Mouse (Mus musculus) heart, postnatal 0 days (tissue): ENCODE measurements around the gene P3h4. TPM values are rescaled to one million over a fixed set of nuclear protein-coding genes. Genes with fewer than 3 reads are reported as not detected.
A peak's percentile ranks its signal among the peaks of the same experiment; 100 is the strongest.

Experiments
- ATAC-seq: fragments of 200-750 bp; cut with Nextera tagmentation; 2 replicates; pipeline ENCODE4 v1.8.0; 2017; ENCODE audit warnings: low read depth, moderate number of reproducible peaks, moderate library complexity; ENCODE audit not compliant: insufficient read depth
- DNase-seq: peaks from one replicate; pipeline ENCODE4 v3.0.0-alpha.2; 2016; ENCODE audit warnings: low spot score
- H3K27ac ChIP-seq: fragments of 300-500 bp; sonication (generic); 2 replicates; pipeline ENCODE4 v1.5.1; 2014; ENCODE audit warnings: low read depth, mild to moderate bottlenecking
- H3K27me3 ChIP-seq: fragments of 300-500 bp; sonication (generic); 2 replicates; pipeline ENCODE4 v1.6.1; 2014; ENCODE audit warnings: low read length, mixed read lengths; ENCODE audit not compliant: control insufficient read depth, insufficient read depth
- H3K36me3 ChIP-seq: fragments of 300-500 bp; sonication (generic); replicated peaks from 2 replicates; pipeline ENCODE4 v1.6.1; 2014; ENCODE audit warnings: low read length, mixed read lengths; ENCODE audit not compliant: control insufficient read depth, insufficient read depth
- H3K4me1 ChIP-seq: fragments of 300-500 bp; sonication (generic); 2 replicates; pipeline ENCODE4 v1.6.1; 2014; ENCODE audit warnings: antibody characterized with exemption; ENCODE audit not compliant: control insufficient read depth, insufficient read depth
- H3K4me2 ChIP-seq: fragments of 300-500 bp; sonication (generic); 2 replicates; pipeline ENCODE4 v1.6.1; 2014; ENCODE audit warnings: low read depth, mild to moderate bottlenecking, low read length, moderate library complexity
- H3K4me3 ChIP-seq: fragments of 300-500 bp; sonication (generic); 2 replicates; pipeline ENCODE4 v1.5.1; 2014; ENCODE audit warnings: low read depth, low read length
- H3K9ac ChIP-seq: fragments of 300-500 bp; sonication (generic); replicated peaks from 2 replicates; pipeline ENCODE4 v1.6.1; 2014; ENCODE audit warnings: low read depth, low read length, mixed read lengths
- H3K9me3 ChIP-seq: fragments of 300-500 bp; sonication (generic); replicated peaks from 2 replicates; pipeline ENCODE4 v1.6.1; 2016; ENCODE audit warnings: low read length; ENCODE audit not compliant: control insufficient read depth
- CTCF ChIP-seq: IDR thresholded peaks from 2 replicates; pipeline ENCODE4 v1.5.1; 2016; ENCODE audit warnings: antibody characterized with exemption, control low read depth, low read depth
- EP300 ChIP-seq: IDR thresholded peaks from 2 replicates; pipeline ENCODE4 v1.6.1; 2016; ENCODE audit warnings: antibody characterized with exemption, low read depth
- WGBS: fragments of 180-500 bp; shearing (Covaris S2); extraction: QIAGEN DNeasy Blood & Tissue Kit; methylation state at CpG from one replicate; pipeline ENCODE4 v1.1.7; 2014; 5-methylcytosine and 5-hydroxymethylcytosine counted together
- polyA plus RNA-seq: library from polyadenylated mRNA; unstranded; fragments of >200 nt; fragmentation: Nextera tagmentation; extraction: Ambion mirVana; gene quantifications from 2 replicates; pipeline ENCODE4 v1.2.1, GENCODE M21; 2015
- total RNA-seq: library from RNA; depleted of rRNA; stranded (reverse); fragments of >200 nt; gene quantifications from 2 replicates; pipeline ENCODE4 v1.2.3, GENCODE M21; 2014; ENCODE audit warnings: low replicate concordance

P3h4 gene
- total and polyA plus RNA-seq, 2 experiments from 2014 or later: 39.3 to 58.0 TPM

DNA sequence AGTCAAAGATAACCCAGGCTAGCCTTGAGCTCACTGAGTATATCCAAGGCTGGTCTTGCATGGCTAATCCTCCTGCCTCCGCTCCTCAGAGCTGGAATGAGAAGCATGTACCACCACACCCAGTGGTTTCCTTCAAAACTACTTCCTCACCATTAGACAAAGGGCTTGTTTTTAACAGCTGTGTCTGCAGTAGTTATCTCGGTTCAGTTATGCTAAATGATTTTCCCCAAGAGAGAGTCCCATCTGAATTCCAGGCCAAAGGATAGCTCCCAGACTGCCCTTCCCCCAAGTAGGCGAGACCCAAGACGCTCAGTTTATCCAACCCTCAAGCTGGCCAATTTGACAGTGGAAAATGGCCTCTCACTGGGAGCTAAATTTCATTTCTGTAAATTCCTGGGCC is 38.6 kb downstream of the P3h4 start:
- ATAC-seq (peak; percentile 38; the same call in 1 of the 2 replicates), DNase-seq (no peak)
- Histone ChIP-seq H3K27ac (peak overlapping the region; percentile 45; the same call in 1 of the 2 replicates), H3K4me2 (no peak overlapping the region), H3K9me3 (no peaks in the 10 kb centered on the region), H3K36me3 (peaks cover 96% of the 10 kb centered on the region), H3K9ac (no peak overlapping the region), H3K4me3 (no peak overlapping the region), H3K4me1 (no peaks in the 10 kb centered on the region), H3K27me3 (no peaks in the 10 kb centered on the region)
- TF ChIP-seq EP300 (no peak), CTCF (no peak)
- 62% methylated on average over 4 of the region's 4 CpGs for WGBS

GRCm38 (mm10) chr11:100375127-100375526 is 39.5 kb downstream of the P3h4 start:
- H3K4me1 ChIP-seq: no peaks in the 10 kb centered on the region
- no peak overlapping the region for H3K4me3 ChIP-seq
- no peaks in the 10 kb centered on the region for H3K9me3 ChIP-seq
- no peak overlapping the region for H3K4me2 ChIP-seq
- ATAC-seq: no peak
- H3K27me3 ChIP-seq: no peaks in the 10 kb centered on the region
- peaks cover 96% of the 10 kb centered on the region for H3K36me3 ChIP-seq
- no peak overlapping the region for H3K9ac ChIP-seq
- TF ChIP-seq CTCF: no peak
- no peak for TF ChIP-seq EP300
- no peak overlapping the region for H3K27ac ChIP-seq
- WGBS: 87% methylated on average over 9 of the region's 9 CpGs
- DNase-seq: no peak

GRCm38 (mm10) chr11:100371981-100372558 is 42.6 kb downstream of the P3h4 start:
- Histone ChIP-seq H3K4me1 (no peaks in the 10 kb centered on the region), H3K4me3 (no peak overlapping the region), H3K36me3 (peaks cover 78% of the 10 kb centered on the region), H3K9ac (no peak overlapping the region), H3K9me3 (no peaks in the 10 kb centered on the region), H3K4me2 (no peak overlapping the region), H3K27ac (no peak overlapping the region), H3K27me3 (no peaks in the 10 kb centered on the region)
- TF ChIP-seq CTCF: no peak
- no peak for TF ChIP-seq EP300
- DNase-seq (no peak), ATAC-seq (no peak)
- WGBS: 80% methylated on average over 7 of the region's 8 CpGs

DNA sequence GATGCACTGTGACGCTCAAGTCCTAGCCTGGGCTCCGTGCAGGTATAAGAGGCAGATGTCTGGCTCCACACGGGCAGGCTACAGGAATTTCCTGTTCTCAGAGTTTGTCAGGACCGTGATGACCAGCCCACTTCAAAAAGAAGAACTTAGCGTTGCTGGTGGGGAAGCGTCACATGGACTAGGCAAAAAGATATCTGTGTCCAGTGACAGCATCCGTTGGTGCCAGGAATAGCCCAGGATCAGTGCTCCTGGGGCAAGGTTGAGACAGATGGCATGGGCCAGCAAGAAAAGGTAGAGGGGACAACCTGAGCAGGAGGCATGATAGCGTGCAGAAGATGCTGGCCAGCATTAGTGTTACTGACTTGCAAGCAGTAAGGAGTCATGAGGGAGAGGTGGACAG is 44.8 kb downstream of the P3h4 start:
- no peak for ATAC-seq
- Histone ChIP-seq H3K36me3 (peaks cover 56% of the 10 kb centered on the region), H3K4me3 (no peak overlapping the region), H3K27me3 (no peaks in the 10 kb centered on the region), H3K9ac (no peak overlapping the region), H3K4me2 (no peak overlapping the region), H3K4me1 (no peaks in the 10 kb centered on the region), H3K9me3 (no peaks in the 10 kb centered on the region), H3K27ac (no peak overlapping the region)
- TF ChIP-seq EP300 (no peak), CTCF (no peak)
- WGBS: 43% methylated on average over 8 of the region's 8 CpGs
- no peak for DNase-seq

GRCm38 (mm10) chr11:100369145-100369544 is 45.5 kb downstream of the P3h4 start:
- H3K9ac ChIP-seq: no peak overlapping the region
- no peaks in the 10 kb centered on the region for H3K4me1 ChIP-seq
- no peak overlapping the region for H3K4me2 ChIP-seq
- ATAC-seq: no peak
- no peak overlapping the region for H3K4me3 ChIP-seq
- H3K27me3 ChIP-seq: no peaks in the 10 kb centered on the region
- WGBS: 53% methylated on average over 7 of the region's 7 CpGs
- H3K36me3 ChIP-seq: peaks cover 51% of the 10 kb centered on the region
- DNase-seq: no peak
- no peak overlapping the region for H3K27ac ChIP-seq
- no peaks in the 10 kb centered on the region for H3K9me3 ChIP-seq
- TF ChIP-seq CTCF: no peak
- no peak for TF ChIP-seq EP300

DNA sequence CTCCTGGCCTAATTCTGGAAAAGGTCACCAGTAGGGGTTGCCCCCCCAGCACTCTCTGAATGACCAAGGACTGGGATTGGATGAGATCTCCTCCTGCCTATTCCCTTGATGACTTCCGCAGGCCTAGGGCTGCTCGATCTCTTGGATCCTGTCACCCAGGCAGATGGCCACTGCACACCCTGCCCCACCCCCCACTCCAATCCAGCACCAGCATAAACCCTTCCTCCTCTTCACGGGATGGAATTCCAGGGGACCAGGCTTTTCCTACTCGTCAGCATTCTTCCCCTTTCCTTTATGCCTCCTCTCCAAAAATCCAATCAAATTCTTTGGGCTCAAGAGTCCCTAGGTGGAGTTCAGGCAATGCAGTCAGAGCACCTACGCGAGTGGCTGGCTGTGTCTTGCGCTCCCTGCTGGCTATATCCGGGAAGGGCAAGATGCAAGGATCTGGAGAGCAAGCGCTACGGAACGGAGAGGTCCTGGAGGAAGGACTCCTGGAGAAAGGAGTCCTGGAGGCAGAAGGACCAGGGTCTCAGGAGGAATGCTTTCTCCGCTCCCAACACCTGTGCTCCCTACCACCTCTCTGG is 51.6 kb downstream of the P3h4 start:
- H3K27ac ChIP-seq: no peak overlapping the region
- ATAC-seq: peak; percentile 64
- H3K9me3 ChIP-seq: no peaks in the 10 kb centered on the region
- TF ChIP-seq EP300 (no peak), CTCF (peak; percentile 84)
- H3K4me3 ChIP-seq: no peak overlapping the region
- WGBS: 17% methylated on average over 12 of the region's 12 CpGs
- H3K4me1 ChIP-seq: no peaks in the 10 kb centered on the region
- peak; percentile 51 for DNase-seq
- H3K4me2 ChIP-seq: no peak overlapping the region
- H3K36me3 ChIP-seq: no peaks in the 10 kb centered on the region
- no peak overlapping the region for H3K9ac ChIP-seq
- peaks cover 21% of the 10 kb centered on the region; the same call in 1 of the 2 replicates for H3K27me3 ChIP-seq
